Mouse (Mus musculus): ENCODE results near the gene M1ap. TPM values are rescaled to one million over a fixed set of nuclear protein-coding genes. Genes with fewer than 3 reads are reported as not detected.
A peak's percentile ranks its signal among the peaks of the same experiment; 100 is the strongest.

M1ap gene
- polyA plus RNA-seq, 1 experiment from 2014 or later: 1.2 TPM

- peak; percentile 10; the same call in 1 of the 2 replicates for ATAC-seq (ENCODE audit: insufficient read depth, low FRiP score, low read depth)
- H3K4me2 ChIP-seq: no peak overlapping the region
- H3K4me3 ChIP-seq (replicated peaks): no peak overlapping the region
- H3K9ac ChIP-seq: no peak overlapping the region
- H3K27me3 ChIP-seq (replicated peaks): no peaks in the 10 kb centered on the region
- no peaks in the 10 kb centered on the region for H3K36me3 ChIP-seq
- WGBS: 71% methylated on average over 26 of the region's 26 CpGs
- no peaks in the 10 kb centered on the region for H3K4me1 ChIP-seq
- no peaks in the 10 kb centered on the region for H3K9me3 ChIP-seq
- no peak overlapping the region for H3K27ac ChIP-seq
Measured at GRCm38 (mm10) chr6:82917076-82917777, 29.5 kb upstream of the M1ap start.

- H3K27me3 ChIP-seq (replicated peaks): no peaks in the 10 kb centered on the region
- H3K9me3 ChIP-seq: no peaks in the 10 kb centered on the region
- no peaks in the 10 kb centered on the region for H3K36me3 ChIP-seq
- H3K4me1 ChIP-seq: no peaks in the 10 kb centered on the region
- no peak overlapping the region for H3K9ac ChIP-seq
- ATAC-seq (ENCODE audit: insufficient read depth, low FRiP score, low read depth): 0 out of 2 replicates have a peak, but pooled peaks have one; percentile 5
- H3K4me2 ChIP-seq: no peak overlapping the region
- H3K27ac ChIP-seq: no peak overlapping the region
- WGBS: 14% methylated on average over 8 of the region's 8 CpGs
- no peak overlapping the region for H3K4me3 ChIP-seq (replicated peaks)
Measured at GRCm38 (mm10) chr6:82917778-82918129, 28.9 kb upstream of the M1ap start.

GRCm38 (mm10) chr6:82918371-82918770 is 28.3 kb upstream of the M1ap start:
- H3K27me3 ChIP-seq (replicated peaks): no peaks in the 10 kb centered on the region
- H3K36me3 ChIP-seq: no peaks in the 10 kb centered on the region
- no peaks in the 10 kb centered on the region for H3K9me3 ChIP-seq
- WGBS: 76% methylated on average over 14 of the region's 14 CpGs
- H3K4me3 ChIP-seq (replicated peaks): no peak overlapping the region
- H3K4me2 ChIP-seq: no peak overlapping the region
- H3K27ac ChIP-seq: no peak overlapping the region
- H3K9ac ChIP-seq: no peak overlapping the region
- no peaks in the 10 kb centered on the region for H3K4me1 ChIP-seq
- ATAC-seq (ENCODE audit: insufficient read depth, low FRiP score, low read depth): no peak

- Histone ChIP-seq H3K4me3 (replicated peaks) (no peak overlapping the region), H3K27me3 (replicated peaks) (no peaks in the 10 kb centered on the region), H3K36me3 (no peaks in the 10 kb centered on the region), H3K4me1 (no peaks in the 10 kb centered on the region), H3K27ac (no peak overlapping the region), H3K9me3 (no peaks in the 10 kb centered on the region), H3K4me2 (no peak overlapping the region), H3K9ac (no peak overlapping the region)
- WGBS: 58% methylated on average over 8 of the region's 8 CpGs
- no peak for ATAC-seq (ENCODE audit: insufficient read depth, low FRiP score, low read depth)
Measured at GRCm38 (mm10) chr6:82919520-82919919, 27.2 kb upstream of the M1ap start.

- 69% methylated on average over 9 of the region's 9 CpGs for WGBS
- Histone ChIP-seq H3K36me3 (no peaks in the 10 kb centered on the region), H3K4me1 (no peaks in the 10 kb centered on the region), H3K27ac (no peak overlapping the region), H3K9me3 (no peaks in the 10 kb centered on the region), H3K9ac (no peak overlapping the region), H3K4me2 (no peak overlapping the region), H3K4me3 (replicated peaks) (no peak overlapping the region), H3K27me3 (replicated peaks) (no peaks in the 10 kb centered on the region)
- no peak for ATAC-seq (ENCODE audit: insufficient read depth, low FRiP score, low read depth)
Measured at GRCm38 (mm10) chr6:82921426-82922224, 25.1 kb upstream of the M1ap start.

- H3K9ac ChIP-seq: no peak overlapping the region
- no peak overlapping the region for H3K4me3 ChIP-seq (replicated peaks)
- ATAC-seq (ENCODE audit: insufficient read depth, low FRiP score, low read depth): no peak
- H3K27ac ChIP-seq: no peak overlapping the region
- H3K4me2 ChIP-seq: no peak overlapping the region
- no peaks in the 10 kb centered on the region for H3K4me1 ChIP-seq
- no peaks in the 10 kb centered on the region for H3K36me3 ChIP-seq
- no peaks in the 10 kb centered on the region for H3K9me3 ChIP-seq
- no peaks in the 10 kb centered on the region for H3K27me3 ChIP-seq (replicated peaks)
- 59% methylated on average over 3 of the region's 3 CpGs for WGBS
Measured at GRCm38 (mm10) chr6:82925005-82925404, 21.7 kb upstream of the M1ap start.

- H3K4me2 ChIP-seq: no peak overlapping the region
- H3K27me3 ChIP-seq (replicated peaks): no peaks in the 10 kb centered on the region
- no peaks in the 10 kb centered on the region for H3K4me1 ChIP-seq
- H3K27ac ChIP-seq: no peak overlapping the region
- H3K36me3 ChIP-seq: no peaks in the 10 kb centered on the region
- H3K9me3 ChIP-seq: no peaks in the 10 kb centered on the region
- no peak for ATAC-seq (ENCODE audit: insufficient read depth, low FRiP score, low read depth)
- H3K4me3 ChIP-seq (replicated peaks): no peak overlapping the region
- WGBS: 72% methylated on average over 10 of the region's 10 CpGs
- H3K9ac ChIP-seq: no peak overlapping the region
Measured at GRCm38 (mm10) chr6:82926106-82926505, 20.6 kb upstream of the M1ap start.

- no peak overlapping the region for H3K27ac ChIP-seq
- ATAC-seq (ENCODE audit: insufficient read depth, low FRiP score, low read depth): no peak
- H3K27me3 ChIP-seq (replicated peaks): no peaks in the 10 kb centered on the region
- no peaks in the 10 kb centered on the region for H3K4me1 ChIP-seq
- H3K9ac ChIP-seq: no peak overlapping the region
- no peaks in the 10 kb centered on the region for H3K36me3 ChIP-seq
- no peaks in the 10 kb centered on the region for H3K9me3 ChIP-seq
- no peak overlapping the region for H3K4me2 ChIP-seq
- WGBS: 81% methylated on average over 7 of the region's 7 CpGs
- H3K4me3 ChIP-seq (replicated peaks): no peak overlapping the region
Measured at GRCm38 (mm10) chr6:82926528-82926927, 20.2 kb upstream of the M1ap start.

GRCm38 (mm10) chr6:82927617-82928016 is 19.1 kb upstream of the M1ap start:
- no peaks in the 10 kb centered on the region for H3K4me1 ChIP-seq
- H3K9ac ChIP-seq: no peak overlapping the region
- H3K4me2 ChIP-seq: no peak overlapping the region
- no peak for ATAC-seq (ENCODE audit: insufficient read depth, low FRiP score, low read depth)
- no peak overlapping the region for H3K4me3 ChIP-seq (replicated peaks)
- H3K27me3 ChIP-seq (replicated peaks): no peaks in the 10 kb centered on the region
- 68% methylated on average over 5 of the region's 5 CpGs for WGBS
- no peak overlapping the region for H3K27ac ChIP-seq
- H3K36me3 ChIP-seq: no peaks in the 10 kb centered on the region
- H3K9me3 ChIP-seq: no peaks in the 10 kb centered on the region

- 87% methylated on average over 3 of the region's 3 CpGs for WGBS
Measured at GRCm38 (mm10) chr6:82934616-82935230, 12.0 kb upstream of the M1ap start.

GRCm38 (mm10) chr6:82939167-82939912 is 7.4 kb upstream of the M1ap start, which contains the start of gene Sema4f:
Sema4f (minus strand) TSS chr6:82939769.
- Histone ChIP-seq H3K27ac (no peak within 1 kb of the TSS), H3K36me3 (no peaks in the 10 kb centered on the region), H3K4me3 (replicated peaks) (peak within 1 kb of the TSS; percentile 44), H3K9me3 (no peaks in the 10 kb centered on the region), H3K27me3 (replicated peaks) (0 out of 2 replicates have a peak, but pooled peaks cover 9% of the 10 kb centered on the region), H3K4me1 (no peaks in the 10 kb centered on the region; the same call in 1 of the 2 replicates), H3K4me2 (peak within 1 kb of the TSS; percentile 84), H3K9ac (peak within 1 kb of the TSS; percentile 9; the same call in 1 of the 2 replicates)
- 3% methylated on average over 42 of the region's 44 CpGs for WGBS
- peak; percentile 94 for ATAC-seq (ENCODE audit: insufficient read depth, low FRiP score, low read depth)

More at GRCm38 (mm10) chr6:82934616-82935230, 12.0 kb upstream of the M1ap start:
- Histone ChIP-seq H3K36me3 (no peaks in the 10 kb centered on the region), H3K9me3 (no peaks in the 10 kb centered on the region), H3K27me3 (replicated peaks) (0 out of 2 replicates have a peak, but pooled peaks cover 9% of the 10 kb centered on the region), H3K27ac (no peak overlapping the region), H3K4me2 (no peak overlapping the region), H3K9ac (no peak overlapping the region), H3K4me3 (replicated peaks) (no peak overlapping the region), H3K4me1 (no peaks in the 10 kb centered on the region; the same call in 1 of the 2 replicates)
- no peak for ATAC-seq (ENCODE audit: insufficient read depth, low FRiP score, low read depth)
